Mouse (Mus musculus) ES-Bruce4 (cell line): ENCODE measurements at regions not wholly inside any gene's neighbourhood (a gene's known extent, or its start where the extent isn't known, plus 50 kb on each side); places are given as distances from the start of the nearest gene placed in this dataset.

Source experiments
- CTCF ChIP-seq: IDR thresholded peaks from one replicate; pipeline ENCODE4 v1.8.1; 2011; ENCODE audit warnings: low read depth, low read length
- EP300 ChIP-seq: IDR thresholded peaks from 2 replicates; pipeline ENCODE4 v1.6.1; 2011; ENCODE audit warnings: low read depth, low read length; ENCODE audit not compliant: insufficient read depth
- POLR2A ChIP-seq: IDR thresholded peaks from one replicate; pipeline ENCODE4 v1.8.1; 2011; ENCODE audit warnings: low read length; ENCODE audit not compliant: insufficient read depth

DNA sequence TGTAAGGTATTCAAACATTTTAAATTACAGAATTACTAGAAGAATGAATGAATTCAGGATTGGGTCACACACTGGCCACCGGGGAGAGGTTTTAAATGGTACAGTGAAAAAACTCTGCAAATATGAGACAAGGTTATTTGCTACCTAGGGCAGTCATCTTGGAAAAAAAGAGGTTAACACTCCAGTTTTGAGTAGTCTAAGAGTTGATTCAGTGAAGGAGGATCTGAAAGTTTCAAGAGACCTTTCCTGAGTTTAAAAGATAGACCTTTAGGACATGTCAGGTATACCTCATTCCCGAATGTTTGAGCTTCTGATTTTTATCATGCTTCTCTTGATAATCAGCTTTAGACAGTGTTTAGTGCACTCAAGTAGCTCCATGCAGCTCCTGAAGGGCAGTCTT, 488.0 kb upstream of the A1bg start:
- no peak for TF ChIP-seq CTCF
- no peak for TF ChIP-seq POLR2A
- no peak for TF ChIP-seq EP300
